Mouse (Mus musculus) kidney, embryonic 14.5 days (tissue): ENCODE data around the gene Ifnk. TPM values are rescaled to one million over a fixed set of nuclear protein-coding genes. Genes with fewer than 3 reads are reported as not detected.
A peak's percentile ranks its signal among the peaks of the same experiment; 100 is the strongest.

Experiments
- ATAC-seq: fragments of 200-750 bp; cut with Nextera tagmentation; 2 replicates; pipeline ENCODE4 v1.8.0; 2017; ENCODE audit warnings: moderate number of reproducible peaks, mild to moderate bottlenecking, moderate TSS enrichment, moderate library complexity; ENCODE audit not compliant: low FRiP score, low TSS enrichment
- H3K27ac ChIP-seq: fragments of 300-500 bp; sonication (generic); 2 replicates; pipeline ENCODE4 v1.5.1; 2014; ENCODE audit warnings: low read depth, mild to moderate bottlenecking, low read length, moderate library complexity, mixed read lengths
- H3K27me3 ChIP-seq: fragments of 300-500 bp; sonication (generic); 2 replicates; pipeline ENCODE4 v1.6.1; 2014; ENCODE audit warnings: mild to moderate bottlenecking, low read length; ENCODE audit not compliant: control insufficient read depth, insufficient read depth
- H3K36me3 ChIP-seq: fragments of 300-500 bp; sonication (generic); 2 replicates; pipeline ENCODE4 v1.6.1; 2014; ENCODE audit warnings: low read length, mixed read lengths; ENCODE audit not compliant: control insufficient read depth, insufficient read depth
- H3K4me1 ChIP-seq: fragments of 300-500 bp; sonication (generic); 2 replicates; pipeline ENCODE4 v1.6.1; 2014; ENCODE audit warnings: low read length, mixed read lengths; ENCODE audit not compliant: control insufficient read depth, insufficient read depth
- H3K4me2 ChIP-seq: fragments of 300-500 bp; sonication (generic); replicated peaks from 2 replicates; pipeline ENCODE4 v1.6.1; 2014; ENCODE audit warnings: low read depth, mild to moderate bottlenecking, low read length
- H3K4me3 ChIP-seq: fragments of 300-500 bp; sonication (generic); 2 replicates; pipeline ENCODE4 v1.5.1; 2014; ENCODE audit warnings: mild to moderate bottlenecking, low read length
- H3K9ac ChIP-seq: fragments of 300-500 bp; sonication (generic); 2 replicates; pipeline ENCODE4 v1.6.1; 2014; ENCODE audit warnings: low read depth, mild to moderate bottlenecking, low read length, moderate library complexity
- H3K9me3 ChIP-seq: fragments of 300-500 bp; sonication (generic); 2 replicates; pipeline ENCODE4 v1.6.1; 2016; ENCODE audit warnings: low read length; ENCODE audit not compliant: control insufficient read depth
- WGBS: fragments of 180-500 bp; shearing (Covaris S2); extraction: QIAGEN DNeasy Blood & Tissue Kit; methylation state at CpG from one replicate; pipeline ENCODE4 v1.1.7; 2014; 5-methylcytosine and 5-hydroxymethylcytosine counted together
- polyA plus RNA-seq: library from polyadenylated mRNA; unstranded; fragments of >200 nt; fragmentation: Nextera tagmentation; extraction: Ambion mirVana; gene quantifications from 2 replicates; pipeline ENCODE4 v1.2.1, GENCODE M21; 2014

Gene Ifnk
- polyA plus RNA-seq, 1 experiment from 2014 or later: 0.55 TPM

- peak; percentile 55; the same call in 1 of the 2 replicates for ATAC-seq
- H3K27me3 ChIP-seq: no peaks in the 10 kb centered on the region
- WGBS: 39% methylated on average over 7 of the region's 7 CpGs
- H3K36me3 ChIP-seq: no peaks in the 10 kb centered on the region; the same call in 1 of the 2 replicates
- no peak overlapping the region for H3K4me2 ChIP-seq
- no peak overlapping the region for H3K9ac ChIP-seq
- no peak overlapping the region for H3K27ac ChIP-seq
- no peaks in the 10 kb centered on the region for H3K4me1 ChIP-seq
- H3K9me3 ChIP-seq: no peaks in the 10 kb centered on the region
- no peak overlapping the region for H3K4me3 ChIP-seq
Observed at GRCm38 (mm10) chr4:35192725-35193124, 40.9 kb downstream of the Ifnk start.

GRCm38 (mm10) chr4:35201700-35202099 lies 49.8 kb downstream of the Ifnk start:
- H3K4me2 ChIP-seq: no peak overlapping the region
- H3K9ac ChIP-seq: no peak overlapping the region
- 97% methylated on average over 5 of the region's 5 CpGs for WGBS
- peaks cover 6% of the 10 kb centered on the region; the same call in 1 of the 2 replicates for H3K36me3 ChIP-seq
- H3K4me3 ChIP-seq: no peak overlapping the region
- no peaks in the 10 kb centered on the region for H3K9me3 ChIP-seq
- no peak for ATAC-seq
- no peak overlapping the region for H3K27ac ChIP-seq
- H3K4me1 ChIP-seq: no peaks in the 10 kb centered on the region
- no peaks in the 10 kb centered on the region for H3K27me3 ChIP-seq

Other genes starting within 250 kb of the Ifnk start
- gene Mob3b, start 5.4 kb downstream of the Ifnk start, polyA plus RNA-seq: 11.3 and 13.3 TPM in 2 replicates
- 9.9 and 13.8 TPM in 2 replicates for gene C9orf72, start 74.1 kb downstream of the Ifnk start, polyA plus RNA-seq